Mouse (Mus musculus) adrenal gland, adult 18-20 months (tissue): ENCODE data around the gene 1700012B07Rik. TPM values are rescaled to one million over a fixed set of nuclear protein-coding genes. Genes with fewer than 3 reads are reported as not detected.

Source experiments
- DNase-seq, 2 experiments: peaks; one replicate each; pipeline ENCODE4 v3.0.0; 2021 to 2022; ENCODE audit warnings: low spot score in 2 of 2
- total RNA-seq, 2 experiments: library from RNA; stranded (reverse); gene quantifications; 1 replicate in 1 of 2; 2 replicates in 1 of 2; pipeline ENCODE4 v1.2.3; 2021

Gene 1700012B07Rik
- total RNA-seq, 2 experiments from 2014 or later: not detected

DNA sequence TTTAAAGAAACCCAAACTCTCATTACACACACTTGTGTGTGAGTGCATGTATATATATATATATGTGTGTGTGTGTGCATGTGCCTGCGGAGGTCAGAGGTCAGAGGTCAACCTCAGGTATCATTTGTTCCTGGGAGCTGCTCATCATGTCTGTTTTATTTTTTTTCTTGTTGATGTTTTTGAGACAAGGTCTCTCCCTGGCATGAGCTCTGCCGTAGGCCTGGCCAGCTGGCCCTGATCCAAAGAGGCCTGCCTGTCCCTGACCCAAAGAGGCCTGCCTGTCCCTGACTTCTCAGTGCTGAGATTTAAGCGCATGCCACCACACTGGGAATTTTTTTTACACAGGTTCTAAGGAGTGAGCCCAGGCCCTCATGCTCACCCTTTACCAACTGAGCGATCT lies 24.1 kb upstream of the 1700012B07Rik start:
- peak; percentile 65 to 74 for DNase-seq

DNA sequence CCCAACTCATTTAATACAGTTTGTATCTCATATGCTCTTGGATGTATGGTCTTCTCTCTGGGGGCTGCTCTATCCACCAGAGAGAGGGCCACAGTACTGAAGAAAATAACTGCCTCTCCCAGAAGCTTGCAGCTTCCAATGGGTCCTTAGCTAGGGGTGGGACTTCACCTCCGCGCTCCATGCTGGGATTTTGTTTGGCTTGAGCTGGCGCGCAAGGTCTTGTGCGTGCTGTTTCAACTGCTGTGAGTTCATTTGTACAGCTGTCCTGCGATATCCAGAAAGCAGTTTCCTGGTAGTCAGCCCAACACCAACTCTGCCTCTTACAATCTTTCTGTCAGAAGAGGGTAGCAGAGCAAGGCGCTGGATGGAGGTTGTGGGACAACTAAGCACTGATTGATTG lies 18.5 kb upstream of the 1700012B07Rik start:
- DNase-seq: no peak

DNA sequence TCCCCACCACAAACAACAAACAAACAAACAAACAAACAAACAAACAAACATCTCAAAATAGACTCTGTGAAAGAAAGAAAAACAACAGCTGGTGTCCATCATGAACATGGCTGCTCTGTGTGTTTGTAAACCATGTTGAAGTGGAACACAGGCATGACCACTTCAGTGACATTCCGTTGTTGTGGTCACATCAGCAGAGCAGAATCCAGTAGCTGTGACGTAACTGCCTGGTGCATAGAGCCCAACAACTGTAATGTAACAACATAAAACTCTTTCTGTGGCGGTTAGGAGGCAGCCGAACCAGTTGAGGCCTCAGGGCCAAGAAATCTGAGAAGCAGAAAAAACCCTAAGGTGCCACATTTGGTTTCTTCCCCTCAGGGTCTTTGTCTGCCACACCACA lies 17.8 kb upstream of the 1700012B07Rik start:
- DNase-seq: no peak

DNA sequence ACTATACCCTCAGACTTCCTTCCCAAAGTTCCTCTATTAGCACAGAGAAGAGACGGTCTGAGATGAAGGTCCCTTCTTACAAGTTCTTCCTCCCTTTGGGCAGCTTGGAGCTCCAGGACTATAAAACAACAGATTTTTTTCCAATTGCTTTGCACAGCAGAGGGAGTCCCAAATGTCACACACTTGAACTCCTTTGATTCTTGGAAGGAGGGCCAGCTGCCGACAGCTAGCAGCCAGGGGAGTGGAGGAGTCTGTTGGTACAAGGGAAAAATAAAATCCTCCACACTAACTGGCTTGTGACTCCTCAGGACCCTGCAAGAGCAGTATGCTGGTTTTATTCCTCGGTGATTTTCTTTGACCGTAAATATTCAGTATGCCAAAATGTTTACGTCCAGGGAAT lies 16.6 kb upstream of the 1700012B07Rik start:
- DNase-seq: no peak

DNA sequence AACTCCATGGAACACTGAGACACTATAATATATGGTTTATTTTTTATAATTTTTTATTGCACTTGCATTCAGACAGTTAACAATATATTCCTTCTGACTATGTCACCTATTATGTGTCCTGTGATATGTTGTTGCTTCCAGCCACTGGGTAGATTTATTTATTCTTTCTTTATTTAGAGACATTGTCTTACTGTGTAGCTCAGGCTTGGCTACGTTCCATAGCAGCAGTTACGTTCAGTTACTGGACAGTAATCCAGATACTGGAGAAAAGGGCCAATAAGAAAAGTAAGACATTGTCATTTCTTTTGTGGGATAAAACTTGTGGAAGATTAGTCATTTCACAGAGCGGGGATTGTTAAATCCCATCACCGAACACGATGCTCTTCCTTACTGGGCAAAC lies 2.5 kb upstream of the 1700012B07Rik start:
- DNase-seq: no peak

DNA sequence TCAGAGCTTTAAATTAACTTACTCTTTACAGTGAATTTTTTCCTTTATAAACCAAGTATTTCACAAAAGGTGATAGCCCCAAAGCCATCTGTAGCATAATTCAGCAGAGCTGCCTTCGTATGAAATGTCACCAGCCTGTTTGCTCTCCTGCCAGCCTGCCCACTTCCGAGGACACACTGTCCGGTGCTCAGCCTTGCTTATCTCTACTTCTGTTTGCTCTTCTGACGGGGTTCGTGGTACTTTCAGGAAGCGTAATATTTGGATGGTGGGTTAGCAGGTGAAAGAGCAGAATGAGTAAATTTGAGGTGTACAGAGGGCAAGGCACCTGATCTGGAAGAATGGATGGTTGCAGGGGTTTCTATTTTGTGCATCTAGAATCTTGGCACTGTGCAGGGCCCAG lies 5.6 kb downstream of the 1700012B07Rik start:
- DNase-seq: peak in 1 of 2 experiments; percentile 3

DNA sequence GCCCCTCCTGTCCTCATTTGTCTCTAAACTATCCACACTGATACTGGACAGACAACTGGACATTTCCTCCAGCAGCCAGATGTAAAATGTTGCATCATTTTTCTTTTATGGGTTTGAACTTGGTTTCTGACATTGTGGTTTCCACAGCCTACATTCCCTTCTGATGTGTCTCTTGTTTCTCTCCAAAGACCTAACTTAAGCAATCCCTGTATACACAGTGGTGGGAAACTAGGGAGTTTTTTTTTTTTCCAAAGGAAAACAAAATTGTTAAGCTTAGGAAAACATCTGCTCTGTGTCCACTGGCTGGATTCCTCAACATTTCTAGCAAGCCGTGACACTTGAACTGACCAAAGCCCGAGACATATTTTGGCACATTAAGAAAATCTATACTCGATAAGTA lies 10.4 kb downstream of the 1700012B07Rik start:
- no peak for DNase-seq

DNA sequence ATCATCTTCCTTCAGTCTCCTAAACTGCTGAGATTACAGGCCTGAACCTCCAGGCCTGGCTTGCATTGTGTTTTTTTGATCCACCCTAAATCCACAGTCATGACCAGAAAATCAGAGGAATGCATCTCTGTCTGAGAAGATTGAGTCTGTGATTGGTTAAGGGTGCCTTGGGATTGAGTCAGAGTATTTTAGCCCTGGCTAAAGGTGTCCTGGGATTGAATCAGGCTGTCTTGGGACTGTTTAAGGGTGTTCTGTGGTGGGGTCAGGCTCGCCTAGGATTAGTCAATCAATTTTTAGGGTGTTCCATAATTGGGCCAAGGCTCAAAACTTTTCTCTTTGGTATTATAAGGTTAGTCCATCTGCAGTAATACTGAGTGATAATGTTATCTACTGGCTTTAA lies 10.9 kb downstream of the 1700012B07Rik start:
- DNase-seq: no peak

DNA sequence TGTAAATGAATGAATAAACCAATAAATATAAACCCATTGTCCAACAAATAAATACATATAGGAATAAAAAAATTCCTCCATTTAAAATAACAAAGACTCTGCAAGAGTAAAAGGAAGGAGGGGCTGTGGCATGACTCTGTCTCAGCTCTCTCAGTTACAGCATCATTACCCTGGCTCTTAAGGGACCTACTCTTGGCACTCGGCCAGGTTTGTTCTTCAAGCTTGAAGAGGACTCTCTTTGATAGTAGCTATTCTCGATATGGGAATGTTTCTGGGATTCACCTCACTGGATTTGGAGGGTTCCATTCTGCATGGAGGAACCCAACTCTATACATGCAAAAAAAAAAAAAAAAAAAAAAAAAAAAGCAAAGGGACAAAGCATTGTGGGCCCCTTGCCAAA lies 16.1 kb downstream of the 1700012B07Rik start:
- peak in 1 of 2 experiments; percentile 20 for DNase-seq

DNA sequence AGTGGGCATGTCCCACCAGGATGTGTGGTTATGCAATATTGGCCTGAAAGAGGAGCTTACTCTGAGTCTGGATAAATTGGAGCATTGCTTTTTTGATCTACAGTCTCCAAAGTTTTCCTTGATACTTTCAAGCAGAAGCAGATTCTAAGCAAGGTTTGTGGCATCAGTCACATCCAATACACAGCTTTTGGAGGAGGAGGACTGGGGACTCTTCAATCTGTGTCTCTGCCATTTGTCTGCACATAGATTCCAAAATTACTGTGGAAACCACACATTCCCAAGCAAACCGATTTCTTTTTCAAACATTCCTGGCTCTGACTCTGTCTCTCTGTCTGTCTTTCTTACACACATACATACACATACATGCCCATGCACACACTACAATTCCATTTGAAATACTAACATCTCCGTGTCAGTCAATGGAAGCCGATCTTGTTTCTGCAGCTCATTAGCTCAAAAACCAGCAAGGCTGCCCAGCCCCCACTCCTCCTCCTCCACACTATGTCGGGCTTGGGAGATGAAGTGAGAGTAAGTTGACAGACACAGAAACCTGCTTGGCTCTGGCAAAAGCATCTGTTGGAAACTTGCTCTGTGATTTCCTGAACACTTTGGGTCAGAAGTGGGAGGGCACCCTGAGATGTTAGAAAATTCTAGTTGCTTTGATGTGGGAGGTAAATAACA lies 18.5 kb downstream of the 1700012B07Rik start:
- no peak for DNase-seq

DNA sequence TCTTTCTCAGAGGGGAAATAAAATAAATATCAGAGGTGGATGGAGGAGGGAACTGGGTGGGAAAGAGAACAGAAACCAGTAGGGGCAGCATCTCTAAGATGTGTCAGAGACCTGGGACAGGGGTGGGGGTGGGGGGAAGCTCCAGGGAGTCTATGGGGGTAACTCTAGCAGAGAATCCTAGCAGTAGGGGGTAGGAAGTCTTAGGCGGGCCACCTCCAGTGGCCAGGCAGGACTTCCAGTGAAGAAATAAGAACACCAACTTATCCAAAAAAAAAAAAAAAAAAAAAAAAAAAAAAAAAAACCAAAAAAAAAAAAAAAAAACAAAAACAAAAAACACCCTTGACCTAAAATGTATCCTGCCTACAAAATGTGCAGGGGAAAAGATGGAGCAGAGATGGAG lies 26.3 kb downstream of the 1700012B07Rik start:
- no peak for DNase-seq

DNA sequence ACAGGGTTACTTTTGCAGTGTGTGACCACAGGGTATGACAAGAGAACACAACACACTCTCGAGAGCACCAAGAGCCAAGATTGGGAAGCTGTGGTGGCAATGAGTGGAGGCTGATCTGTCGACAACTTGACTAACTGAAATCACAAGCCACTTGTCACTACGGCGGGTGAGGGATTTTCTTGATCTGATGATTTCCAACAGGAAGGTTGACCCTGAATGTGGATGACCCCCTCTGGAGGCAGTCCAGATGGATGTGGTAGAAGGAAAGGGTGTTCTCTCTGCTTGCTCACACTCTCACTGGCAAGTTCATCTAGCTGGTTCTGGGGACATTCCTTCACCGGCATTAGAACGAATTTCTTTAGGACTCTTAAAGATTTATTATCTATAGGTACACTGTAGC lies 30.3 kb downstream of the 1700012B07Rik start:
- no peak for DNase-seq

DNA sequence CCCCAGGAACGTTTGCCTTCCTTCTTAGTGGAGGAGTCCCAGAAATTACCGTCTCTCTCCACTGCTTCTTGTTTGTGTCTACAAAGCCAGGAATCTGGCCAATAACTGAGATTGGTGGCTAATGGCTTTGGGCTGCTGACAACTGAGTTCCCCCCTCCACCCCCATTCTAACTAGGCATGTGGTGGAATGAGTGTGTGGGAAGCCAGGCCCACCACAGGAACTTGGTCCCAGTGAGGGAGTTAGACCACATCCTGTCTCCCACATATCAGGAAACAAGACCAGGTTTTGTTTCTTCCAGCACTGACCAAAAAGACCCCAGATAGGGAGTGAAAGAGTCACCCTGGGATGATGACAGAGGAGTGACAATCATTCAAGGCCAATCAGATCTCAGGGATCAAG lies 32.3 kb downstream of the 1700012B07Rik start:
- no peak for DNase-seq

DNA sequence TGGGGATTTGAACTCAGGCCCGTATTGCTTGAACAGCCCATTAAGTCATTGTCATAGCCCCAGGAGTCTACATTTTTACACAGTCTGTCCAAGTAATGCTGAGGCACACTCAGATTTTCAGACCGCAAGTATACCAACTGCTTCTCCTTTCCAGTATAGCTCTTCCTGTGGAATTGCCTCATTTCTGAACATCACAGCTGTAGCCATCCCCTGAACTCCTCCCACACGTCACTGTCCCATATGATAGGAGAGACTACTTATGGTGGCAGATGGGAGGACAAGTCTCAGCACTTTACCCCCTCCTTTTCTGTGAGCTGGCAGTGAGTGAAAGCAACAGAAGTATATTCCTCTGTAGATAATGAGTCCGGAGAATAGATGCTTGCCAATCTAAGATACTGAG lies 34.3 kb downstream of the 1700012B07Rik start:
- no peak for DNase-seq

DNA sequence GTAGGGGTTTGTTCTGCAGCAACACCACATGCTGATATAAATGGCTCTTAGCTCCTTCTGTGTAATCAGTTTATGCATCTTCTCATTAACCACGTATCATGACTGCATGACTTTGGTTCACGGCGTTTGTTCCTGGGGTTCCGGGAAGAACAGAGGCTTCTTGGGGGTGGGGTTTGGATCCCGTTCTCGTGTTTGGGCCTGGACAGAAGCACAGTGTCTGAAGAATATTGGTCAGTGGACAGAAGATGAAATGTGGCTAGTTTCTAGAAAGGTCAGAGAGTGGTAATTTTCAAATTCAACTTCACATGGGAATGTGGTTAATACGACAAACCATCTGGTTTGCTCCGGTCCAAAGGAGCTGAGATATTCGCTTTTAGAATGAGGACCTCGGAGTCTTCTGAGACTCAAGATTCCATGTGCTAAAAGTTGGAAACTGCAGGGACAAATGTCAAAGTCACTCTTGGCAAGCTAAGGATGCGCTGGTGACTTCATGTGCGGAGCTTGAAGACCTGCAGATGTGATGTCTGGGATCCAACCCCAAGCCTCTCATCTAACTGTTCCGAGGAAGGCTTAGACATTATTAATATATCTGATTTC lies 35.3 kb downstream of the 1700012B07Rik start:
- no peak for DNase-seq

DNA sequence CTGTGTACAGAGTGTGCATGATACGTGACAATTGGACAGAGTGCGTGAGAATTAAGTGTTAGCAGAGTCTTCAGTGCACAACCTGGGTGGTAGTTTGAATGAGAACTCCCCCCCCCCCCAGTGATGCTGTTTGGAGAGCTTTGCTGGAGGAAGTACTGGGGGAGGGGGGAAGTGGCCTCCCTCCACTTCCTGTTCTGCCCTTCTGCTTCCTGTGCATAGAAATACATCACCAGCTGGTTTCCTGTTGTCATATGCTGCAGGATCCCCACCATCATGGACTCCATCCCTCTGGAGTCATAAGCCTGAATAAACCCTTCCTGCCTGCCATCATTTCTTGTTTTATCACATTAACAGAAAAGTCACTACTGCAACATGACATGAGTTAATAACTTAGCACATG lies 35.9 kb downstream of the 1700012B07Rik start:
- DNase-seq: no peak

DNA sequence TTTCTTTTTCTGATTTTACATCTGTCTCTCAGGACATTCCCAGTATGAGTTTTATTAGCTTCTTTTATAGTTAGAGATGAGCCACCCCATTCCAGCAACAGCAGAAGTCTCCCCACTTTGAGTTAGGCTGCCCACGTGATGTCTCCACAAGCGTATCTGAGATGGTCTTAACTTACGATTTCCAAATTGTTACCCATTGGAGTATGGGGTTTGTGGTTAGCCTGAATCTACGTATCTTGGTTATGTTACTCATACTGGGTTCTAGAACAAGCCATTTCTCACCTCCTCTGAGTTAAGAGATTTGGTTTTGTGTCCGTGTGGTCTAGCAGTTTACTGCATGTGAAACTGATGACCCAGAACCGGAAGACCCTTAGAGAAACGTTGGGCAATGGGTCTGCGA lies 37.6 kb downstream of the 1700012B07Rik start:
- no peak for DNase-seq

DNA sequence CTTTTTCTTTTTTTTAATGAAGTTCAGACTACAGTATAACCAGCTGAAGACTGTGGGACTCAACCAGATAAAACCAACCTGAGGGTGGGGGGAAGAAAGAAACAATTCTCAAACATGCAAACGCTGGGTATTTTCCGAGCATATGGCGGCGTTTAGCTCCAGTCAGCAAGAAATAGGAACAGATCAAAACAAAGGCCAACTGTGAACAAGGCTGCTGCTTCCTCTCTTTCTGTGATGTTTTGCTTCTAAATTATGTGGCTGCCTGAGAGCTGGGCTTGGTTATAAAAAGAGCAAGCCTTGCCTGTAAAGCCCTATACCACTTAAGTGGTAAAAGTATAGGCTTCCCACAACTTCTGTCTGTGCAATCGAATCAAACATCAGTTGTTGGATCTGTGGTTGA lies 42.5 kb downstream of the 1700012B07Rik start:
- DNase-seq: no peak

DNA sequence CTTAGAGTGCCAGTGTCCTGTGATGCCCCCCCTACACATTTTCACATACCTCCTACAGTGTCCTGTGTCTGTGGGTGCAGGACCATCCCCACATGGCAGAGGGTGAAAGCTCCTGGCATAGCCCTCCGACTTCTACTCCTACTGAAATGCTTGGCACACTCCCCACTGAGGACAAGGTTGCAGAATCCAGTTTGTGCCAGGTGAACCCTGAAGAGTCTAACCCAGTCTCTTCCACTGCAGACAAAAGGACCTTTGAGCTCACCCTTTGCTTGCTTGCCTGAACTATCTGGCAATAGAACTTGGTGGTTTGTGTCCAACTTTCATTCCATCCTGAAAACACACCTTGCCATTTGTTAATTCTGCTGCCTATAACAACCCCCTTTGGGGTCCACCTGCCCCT lies 56.5 kb downstream of the 1700012B07Rik start:
- DNase-seq: no peak

DNA sequence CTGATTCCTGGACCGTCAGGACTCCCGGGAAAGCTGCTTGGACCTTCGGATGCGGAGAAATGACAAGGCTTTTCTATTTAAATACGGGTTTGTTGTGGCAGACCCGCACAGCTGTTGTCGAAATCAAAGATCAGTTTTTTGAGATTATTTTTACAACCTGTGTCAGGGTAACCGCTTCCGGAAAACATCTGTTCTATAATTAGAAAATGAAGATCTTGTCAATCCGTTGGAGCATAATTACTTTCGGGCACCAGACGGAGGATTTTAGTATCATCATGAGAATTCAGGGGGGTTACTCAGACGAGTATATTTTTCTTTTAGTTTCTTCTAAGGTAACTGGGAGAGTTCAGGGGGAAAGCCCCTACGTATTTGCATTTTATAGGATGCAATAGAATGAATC lies 57.7 kb downstream of the 1700012B07Rik start:
- DNase-seq: no peak

DNA sequence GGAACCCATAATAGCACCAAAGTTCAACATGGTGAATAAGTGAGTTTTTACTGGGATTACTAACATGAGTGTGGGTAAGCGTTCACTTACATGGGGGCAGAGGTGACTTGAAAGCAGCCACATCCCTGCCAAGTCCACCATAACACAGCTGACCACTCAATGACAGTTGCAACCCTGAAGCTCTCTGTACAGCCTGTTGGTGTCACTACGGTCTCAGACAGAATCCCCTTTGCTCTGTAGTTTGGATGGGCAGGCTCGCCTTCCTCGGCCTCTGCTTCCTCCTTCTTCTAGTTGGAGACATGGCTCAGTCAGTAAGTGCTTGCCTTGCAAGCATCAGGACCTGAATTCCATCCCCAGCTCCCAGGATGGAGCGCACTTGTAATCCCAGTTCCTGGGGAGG lies 58.8 kb downstream of the 1700012B07Rik start:
- no peak for DNase-seq

DNA sequence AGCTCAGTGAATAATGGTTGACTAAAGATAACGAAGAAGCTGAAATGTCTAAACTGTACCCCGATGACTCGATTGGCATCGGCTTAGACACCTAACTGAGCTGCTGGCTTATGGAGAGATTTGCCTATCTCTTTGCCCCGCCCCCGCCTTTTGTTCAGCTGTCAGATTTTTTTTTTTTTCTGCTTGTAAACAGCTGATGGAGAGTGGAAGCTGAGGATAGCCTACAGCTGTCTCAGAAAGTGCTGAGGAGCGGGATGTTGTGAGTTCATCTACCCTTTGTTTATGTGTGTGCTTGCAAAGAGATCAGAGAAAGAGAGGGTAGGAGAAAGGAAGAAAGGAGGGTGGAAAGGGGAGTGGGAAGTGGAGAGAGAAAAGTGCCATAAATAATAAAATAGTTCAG lies 67.8 kb downstream of the 1700012B07Rik start:
- no peak for DNase-seq

DNA sequence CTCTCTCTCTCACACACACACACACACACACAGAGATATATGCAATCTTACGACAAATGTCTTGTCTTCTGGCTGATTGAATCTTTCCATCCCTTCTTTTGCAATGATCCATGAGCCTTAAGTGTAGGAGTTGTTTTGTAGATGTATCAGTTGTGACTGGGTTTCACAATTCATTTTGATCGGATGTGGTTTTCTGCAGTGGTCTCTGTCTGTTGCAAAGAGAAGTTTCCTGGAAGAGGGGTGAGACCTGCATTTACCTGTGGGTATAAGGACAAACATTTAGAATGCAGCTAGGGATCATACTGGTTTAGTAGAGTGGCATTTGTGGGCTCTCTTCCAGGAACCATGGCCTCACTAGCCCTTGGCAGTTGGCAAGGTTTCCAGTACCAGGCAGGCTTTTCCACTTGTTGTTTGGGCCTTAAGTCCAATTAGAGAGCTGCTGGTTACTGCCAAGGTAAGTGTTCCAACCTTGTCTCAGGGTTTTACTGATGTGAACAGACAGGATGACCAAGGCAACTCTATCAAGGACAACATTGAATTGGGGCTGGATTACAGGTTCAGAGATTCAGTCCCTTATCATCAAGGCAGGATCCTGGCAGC lies 69.1 kb downstream of the 1700012B07Rik start:
- no peak for DNase-seq
